Mouse (Mus musculus) forebrain, embryonic 13.5 days (tissue): ENCODE data around the gene Zbtb25. TPM values are rescaled to one million over a fixed set of nuclear protein-coding genes. Genes with fewer than 3 reads are reported as not detected.
A peak's percentile ranks its signal among the peaks of the same experiment; 100 is the strongest.

Experiments used
- ATAC-seq: fragments of 200-750 bp; cut with Nextera tagmentation; 2 replicates; pipeline ENCODE4 v1.8.0; 2017
- H3K27ac ChIP-seq: fragments of 300-500 bp; sonication (generic); 2 replicates; pipeline ENCODE4 v1.5.1; 2015; ENCODE audit warnings: inconsistent platforms, mild to moderate bottlenecking, moderate library complexity
- H3K27me3 ChIP-seq: fragments of 300-500 bp; sonication (generic); 2 replicates; pipeline ENCODE4 v1.6.1; 2015; ENCODE audit warnings: mild to moderate bottlenecking, inconsistent platforms
- H3K36me3 ChIP-seq: fragments of 300-500 bp; sonication (generic); 2 replicates; pipeline ENCODE4 v1.6.1; 2015; ENCODE audit warnings: mild to moderate bottlenecking, inconsistent platforms; ENCODE audit not compliant: poor library complexity, severe bottlenecking
- H3K4me1 ChIP-seq: fragments of 300-500 bp; sonication (generic); 2 replicates; pipeline ENCODE4 v1.6.1; 2015; ENCODE audit warnings: inconsistent platforms
- H3K4me2 ChIP-seq: fragments of 300-500 bp; sonication (generic); 2 replicates; pipeline ENCODE4 v1.6.1; 2015; ENCODE audit warnings: inconsistent platforms, mild to moderate bottlenecking, moderate library complexity
- H3K4me3 ChIP-seq: fragments of 300-500 bp; sonication (generic); 2 replicates; pipeline ENCODE4 v1.5.1; 2015; ENCODE audit warnings: mild to moderate bottlenecking, inconsistent platforms
- H3K9ac ChIP-seq: fragments of 300-500 bp; sonication (generic); 2 replicates; pipeline ENCODE4 v1.6.1; 2015; ENCODE audit warnings: mild to moderate bottlenecking, inconsistent platforms
- H3K9me3 ChIP-seq: fragments of 300-500 bp; sonication (generic); replicated peaks from 2 replicates; pipeline ENCODE4 v1.6.1; 2016; ENCODE audit warnings: inconsistent platforms
- WGBS: fragments of 180-500 bp; shearing (Covaris S2); methylation state at CpG from one replicate; pipeline ENCODE4 v1.1.7; 2015; 5-methylcytosine and 5-hydroxymethylcytosine counted together
- polyA plus RNA-seq: library from polyadenylated mRNA; unstranded; fragments of >200 nt; fragmentation: Nextera tagmentation; extraction: Ambion mirVana; gene quantifications from 2 replicates; pipeline ENCODE4 v1.2.1, GENCODE M21; 2015

Zbtb25 gene
- polyA plus RNA-seq, 1 experiment from 2014 or later: 18.4 TPM

DNA sequence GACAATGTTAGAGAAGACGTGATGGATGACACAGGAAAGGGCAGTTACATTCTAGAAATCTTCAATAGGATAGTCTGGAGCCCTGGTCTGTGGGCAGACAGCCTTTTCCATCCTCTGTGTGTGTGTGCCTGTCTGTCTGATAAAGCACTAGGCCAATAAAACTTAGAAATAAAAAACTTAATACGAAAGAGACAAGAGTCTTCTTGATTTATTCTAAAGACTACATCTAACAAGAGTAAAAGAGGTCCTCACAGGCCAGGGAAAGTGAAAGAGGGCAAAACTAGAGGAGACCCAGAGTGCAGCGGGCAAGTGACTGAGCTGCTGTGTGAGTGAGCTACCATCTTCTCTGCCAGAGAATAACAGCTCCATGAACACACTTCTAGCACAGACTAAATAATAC is 3.1 kb downstream of the Zbtb25 start:
- Histone ChIP-seq H3K27ac (no peak overlapping the region), H3K36me3 (no peaks in the 10 kb centered on the region), H3K4me3 (no peak overlapping the region), H3K9ac (no peak overlapping the region), H3K27me3 (no peaks in the 10 kb centered on the region), H3K4me2 (no peak overlapping the region), H3K4me1 (peaks cover 28% of the 10 kb centered on the region), H3K9me3 (no peaks in the 10 kb centered on the region)
- 89% methylated on average over 3 of the region's 3 CpGs for WGBS
- ATAC-seq: no peak

DNA sequence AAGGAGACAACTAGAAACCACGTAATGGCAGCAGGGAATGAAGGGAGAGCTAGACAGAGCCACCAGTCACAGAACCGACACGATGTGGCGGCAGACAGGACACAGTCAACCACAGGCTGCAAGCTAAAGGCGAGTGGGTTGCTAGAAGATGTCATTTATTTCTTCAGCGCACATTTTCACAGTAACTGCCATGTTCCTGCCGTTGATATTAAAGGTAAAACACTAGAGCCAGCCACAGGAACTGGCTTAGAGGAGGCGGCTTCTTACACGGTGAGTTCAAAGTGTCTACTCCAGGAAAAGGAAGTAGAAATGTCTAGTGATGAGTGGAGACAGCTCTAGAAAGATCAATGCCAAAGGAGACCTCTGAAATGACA is 7.1 kb downstream of the Zbtb25 start:
- H3K36me3 ChIP-seq: peaks cover 3% of the 10 kb centered on the region; the same call in 1 of the 2 replicates
- H3K9me3 ChIP-seq: no peaks in the 10 kb centered on the region
- 90% methylated on average over 9 of the region's 9 CpGs for WGBS
- no peak overlapping the region for H3K27ac ChIP-seq
- H3K4me1 ChIP-seq: peaks cover 13% of the 10 kb centered on the region
- H3K9ac ChIP-seq: no peak overlapping the region
- ATAC-seq: no peak
- H3K27me3 ChIP-seq: no peaks in the 10 kb centered on the region
- H3K4me3 ChIP-seq: no peak overlapping the region
- no peak overlapping the region for H3K4me2 ChIP-seq

DNA sequence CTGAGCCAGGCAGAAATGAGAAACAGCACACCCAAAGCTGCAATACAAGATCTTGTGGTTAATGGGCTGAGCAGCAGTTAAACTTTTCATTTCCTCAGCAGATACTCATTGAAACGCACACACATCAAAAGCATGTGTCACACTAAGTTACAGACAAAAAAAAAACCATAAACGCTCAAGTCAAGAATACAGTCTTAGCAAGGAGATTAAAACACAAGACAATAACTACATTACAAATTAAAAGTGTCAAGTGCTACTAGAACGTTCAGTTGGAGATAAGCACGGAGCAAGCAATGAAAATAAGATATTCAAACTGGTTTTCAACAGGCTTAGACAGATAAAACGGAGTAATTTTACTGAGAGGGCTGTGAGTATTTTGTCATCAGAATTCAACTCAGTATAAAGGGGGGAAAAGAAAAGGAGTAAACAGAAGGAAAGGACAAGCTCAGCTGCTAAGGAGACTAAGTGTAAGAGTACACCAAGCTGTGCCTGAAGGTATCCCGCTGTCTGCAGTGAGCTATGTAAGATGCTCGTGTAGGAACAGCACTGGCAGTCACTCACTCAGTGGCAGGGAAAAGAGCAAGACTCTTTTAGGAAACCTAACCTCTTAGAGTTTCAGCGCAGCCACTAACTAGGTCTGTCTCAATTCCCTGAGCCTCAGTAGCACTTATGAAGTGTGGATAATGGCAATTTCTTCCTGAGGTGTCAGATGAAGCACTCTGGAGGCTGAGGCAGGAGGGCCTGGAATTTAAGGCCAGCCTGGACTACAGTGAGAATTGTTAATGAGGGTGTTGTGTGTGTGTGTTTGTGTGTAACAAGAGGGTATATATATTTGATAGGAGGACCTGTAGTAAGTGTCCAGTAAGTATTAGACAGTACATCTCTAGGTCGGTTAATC is 7.7 kb downstream of the Zbtb25 start:
- Histone ChIP-seq H3K36me3 (peaks cover 4% of the 10 kb centered on the region; the same call in 1 of the 2 replicates), H3K4me2 (no peak overlapping the region), H3K27ac (no peak overlapping the region), H3K9me3 (no peaks in the 10 kb centered on the region), H3K4me1 (peaks cover 6% of the 10 kb centered on the region), H3K27me3 (no peaks in the 10 kb centered on the region), H3K9ac (no peak overlapping the region), H3K4me3 (no peak overlapping the region)
- ATAC-seq: no peak
- 67% methylated on average over 9 of the region's 9 CpGs for WGBS

GRCm38 (mm10) chr12:76360868-76361267 is 8.5 kb downstream of the Zbtb25 start:
- H3K9me3 ChIP-seq: no peaks in the 10 kb centered on the region
- H3K4me3 ChIP-seq: no peak overlapping the region
- peaks cover 4% of the 10 kb centered on the region; the same call in 1 of the 2 replicates for H3K36me3 ChIP-seq
- H3K27ac ChIP-seq: no peak overlapping the region
- H3K4me2 ChIP-seq: no peak overlapping the region
- no peaks in the 10 kb centered on the region for H3K27me3 ChIP-seq
- ATAC-seq: no peak
- no peaks in the 10 kb centered on the region for H3K4me1 ChIP-seq
- H3K9ac ChIP-seq: no peak overlapping the region
- WGBS: 36% methylated on average over 1 of the region's 1 CpGs

DNA sequence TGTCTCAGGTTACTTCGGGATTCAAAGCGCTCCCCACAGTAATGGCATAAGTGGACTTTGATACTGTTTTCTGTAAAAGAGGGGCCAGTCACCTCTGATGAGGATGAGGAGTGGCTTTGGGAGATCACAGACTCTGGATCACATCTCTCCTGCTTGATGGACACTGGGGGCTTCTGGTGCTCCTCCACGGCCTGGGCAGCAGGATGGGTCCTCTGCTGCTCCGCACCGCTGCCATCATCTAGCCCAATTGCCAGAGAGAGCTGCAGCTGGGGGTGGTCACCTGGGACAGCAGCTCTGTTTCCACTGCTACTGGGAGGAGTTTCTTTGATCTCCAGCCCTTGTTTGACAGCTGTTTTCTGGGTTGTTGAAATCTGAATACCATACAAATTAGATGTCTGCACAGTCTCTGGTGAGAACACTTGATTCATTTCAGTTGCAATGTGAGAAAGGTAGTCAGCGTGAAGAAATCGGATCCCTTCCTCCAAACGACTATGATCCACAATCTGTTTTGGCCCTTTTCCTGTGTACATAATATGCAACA is 19.7 kb downstream of the Zbtb25 start:
- H3K4me1 ChIP-seq: no peaks in the 10 kb centered on the region
- 85% methylated on average over 8 of the region's 8 CpGs for WGBS
- peaks cover 65% of the 10 kb centered on the region for H3K36me3 ChIP-seq
- no peaks in the 10 kb centered on the region for H3K27me3 ChIP-seq
- no peak overlapping the region for H3K27ac ChIP-seq
- no peak overlapping the region for H3K9ac ChIP-seq
- H3K4me2 ChIP-seq: no peak overlapping the region
- H3K9me3 ChIP-seq: no peaks in the 10 kb centered on the region
- ATAC-seq: no peak
- H3K4me3 ChIP-seq: no peak overlapping the region

DNA sequence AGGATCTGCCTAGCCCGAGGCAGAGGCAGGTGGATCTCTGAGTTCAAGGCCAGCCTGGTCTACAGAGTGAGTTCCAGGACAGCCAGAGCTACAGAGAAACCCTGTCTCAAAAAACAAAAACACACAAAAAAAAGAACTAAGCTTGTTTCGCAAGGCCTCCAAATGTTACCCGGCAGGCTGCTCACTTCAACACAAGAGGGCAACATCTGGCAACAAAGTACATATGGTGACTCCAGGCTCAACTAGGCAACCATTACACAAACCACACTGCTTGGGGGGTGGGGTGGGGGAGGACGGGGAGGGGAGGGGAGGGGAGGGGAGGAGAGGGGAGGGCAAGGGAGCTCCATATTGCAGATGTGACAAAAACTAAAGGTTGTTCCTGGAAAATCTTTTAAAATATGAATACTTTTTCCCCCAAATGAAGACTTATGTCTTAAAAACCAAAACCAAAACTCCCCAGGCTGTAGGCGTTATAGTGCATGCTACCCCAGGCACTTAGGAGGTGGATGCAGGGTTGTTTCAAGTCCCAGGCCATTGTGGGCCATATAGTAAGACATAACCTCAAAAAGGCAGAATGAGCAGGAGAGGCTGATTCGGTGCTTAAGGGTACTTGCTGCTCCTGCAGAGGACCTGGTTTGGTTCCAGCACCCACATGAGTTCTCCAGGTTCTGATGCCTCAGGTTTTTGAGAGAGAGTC is 23.5 kb downstream of the Zbtb25 start:
- no peak overlapping the region for H3K4me2 ChIP-seq
- no peaks in the 10 kb centered on the region for H3K9me3 ChIP-seq
- no peak overlapping the region for H3K9ac ChIP-seq
- H3K27ac ChIP-seq: no peak overlapping the region
- H3K4me3 ChIP-seq: no peak overlapping the region
- ATAC-seq: no peak
- H3K4me1 ChIP-seq: no peaks in the 10 kb centered on the region
- H3K27me3 ChIP-seq: no peaks in the 10 kb centered on the region
- WGBS: 88% methylated on average over 5 of the region's 6 CpGs
- peaks cover 50% of the 10 kb centered on the region for H3K36me3 ChIP-seq

DNA sequence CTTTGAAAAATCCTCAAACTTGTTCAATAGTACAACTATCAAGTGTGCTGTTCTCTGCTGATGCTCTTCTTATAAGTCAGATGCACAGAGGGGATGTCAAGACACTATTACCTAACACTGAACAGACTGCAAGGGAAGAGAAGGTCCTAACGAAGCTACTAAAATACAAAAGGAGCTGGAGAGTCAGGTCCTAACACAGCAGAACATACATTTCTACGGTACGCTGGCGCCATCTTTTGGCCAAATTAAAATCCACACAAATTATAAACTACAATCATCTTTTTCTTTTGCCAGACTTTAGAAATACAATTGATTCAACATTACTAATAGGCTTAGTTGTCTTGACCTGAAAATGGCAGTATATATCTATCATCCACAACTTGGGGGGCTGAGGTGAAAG is 28.3 kb downstream of the Zbtb25 start:
- Histone ChIP-seq H3K27ac (no peak overlapping the region), H3K4me3 (no peak overlapping the region), H3K36me3 (peaks cover 11% of the 10 kb centered on the region; the same call in 1 of the 2 replicates), H3K9ac (no peak overlapping the region), H3K4me1 (no peaks in the 10 kb centered on the region), H3K4me2 (no peak overlapping the region), H3K27me3 (no peaks in the 10 kb centered on the region), H3K9me3 (no peaks in the 10 kb centered on the region)
- 0 out of 2 replicates have a peak, but pooled peaks have one; percentile 66 for ATAC-seq
- 7% methylated on average over 4 of the region's 4 CpGs for WGBS

GRCm38 (mm10) chr12:76336111-76336965 is 33.1 kb downstream of the Zbtb25 start:
- Histone ChIP-seq H3K36me3 (no peaks in the 10 kb centered on the region), H3K9me3 (no peaks in the 10 kb centered on the region), H3K4me1 (no peaks in the 10 kb centered on the region), H3K27me3 (no peaks in the 10 kb centered on the region), H3K4me2 (no peak overlapping the region), H3K9ac (no peak overlapping the region), H3K4me3 (no peak overlapping the region), H3K27ac (no peak overlapping the region)
- no peak for ATAC-seq
- WGBS: 85% methylated on average over 17 of the region's 17 CpGs

DNA sequence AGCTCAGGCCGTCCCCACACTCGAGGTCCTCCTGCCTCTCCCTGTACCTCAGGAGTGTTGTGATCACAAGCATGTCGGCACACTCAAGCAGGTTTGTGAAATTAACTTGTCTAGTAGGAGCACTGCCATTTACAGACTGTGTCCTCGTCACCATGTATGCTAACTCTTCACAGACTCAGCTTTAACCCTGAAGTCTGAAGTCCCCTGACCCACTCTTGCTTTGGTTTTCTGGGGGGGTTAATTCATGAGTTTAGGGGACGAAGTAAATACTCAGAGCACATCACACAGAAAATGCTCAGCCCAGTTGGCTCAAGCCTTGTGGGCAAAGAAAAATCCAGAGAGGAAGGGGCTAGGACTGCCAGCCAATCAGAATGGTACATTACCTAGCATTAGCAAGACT is 33.8 kb downstream of the Zbtb25 start:
- no peak overlapping the region for H3K4me3 ChIP-seq
- WGBS: 85% methylated on average over 5 of the region's 5 CpGs
- no peaks in the 10 kb centered on the region for H3K9me3 ChIP-seq

GRCm38 (mm10) chr12:76333688-76334087 is 35.7 kb downstream of the Zbtb25 start:
- Histone ChIP-seq H3K9me3 (no peaks in the 10 kb centered on the region), H3K4me1 (no peaks in the 10 kb centered on the region), H3K4me2 (no peak overlapping the region), H3K27ac (no peak overlapping the region), H3K27me3 (no peaks in the 10 kb centered on the region), H3K36me3 (peaks cover 6% of the 10 kb centered on the region; the same call in 1 of the 2 replicates), H3K9ac (no peak overlapping the region), H3K4me3 (no peak overlapping the region)
- ATAC-seq: no peak
- WGBS: 92% methylated on average over 5 of the region's 5 CpGs

More for the DNA sequence above, 33.8 kb downstream of the Zbtb25 start:
- H3K36me3 ChIP-seq: 0 out of 2 replicates have a peak, but pooled peaks cover 2% of the 10 kb centered on the region
- no peak overlapping the region for H3K4me2 ChIP-seq
- H3K27me3 ChIP-seq: no peaks in the 10 kb centered on the region
- no peak overlapping the region for H3K9ac ChIP-seq
- ATAC-seq: no peak
- no peak overlapping the region for H3K27ac ChIP-seq
- H3K4me1 ChIP-seq: no peaks in the 10 kb centered on the region

- no peak for ATAC-seq
- H3K36me3 ChIP-seq: peaks cover 17% of the 10 kb centered on the region
- WGBS: 90% methylated on average over 6 of the region's 6 CpGs
- no peaks in the 10 kb centered on the region for H3K9me3 ChIP-seq
- peaks cover 3% of the 10 kb centered on the region; the same call in 1 of the 2 replicates for H3K27me3 ChIP-seq
- peaks cover 12% of the 10 kb centered on the region; the same call in 1 of the 2 replicates for H3K4me1 ChIP-seq
- no peak overlapping the region for H3K27ac ChIP-seq
- no peak overlapping the region for H3K4me2 ChIP-seq
- H3K9ac ChIP-seq: no peak overlapping the region
- no peak overlapping the region for H3K4me3 ChIP-seq
These were observed 40.6 kb downstream of the Zbtb25 start for GRCm38 (mm10) chr12:76328567-76329354.
